Mouse (Mus musculus) T-helper 2 cell (primary cell): ENCODE results near the gene Slc5a2.

Source experiments
- in situ Hi-C: fragments of 300-600 bp; cut with MboI, MseI; formaldehyde crosslinking; loops from one replicate; pipeline ENCODE4 v1.15.1; 2025; ENCODE audit warnings: high pct_unique_total_duplicates

Gene Slc5a2

GRCm38 (mm10) chr7:128265411-128265810, at the start of gene Slc5a2:
Gene Slc5a2, plus strand, starts transcription at chr7:128265657.
- in situ Hi-C loops = no loop called here

GRCm38 (mm10) chr7:128219952-128220351, 45.5 kb upstream of the Slc5a2 start:
- in situ Hi-C loops = no loop called here

GRCm38 (mm10) chr7:128220936-128221335, 44.5 kb upstream of the Slc5a2 start:
- in situ Hi-C loops = no loop called here

- in situ Hi-C loops = no loop called here
Observed at GRCm38 (mm10) chr7:128231741-128232140, 33.7 kb upstream of the Slc5a2 start.

GRCm38 (mm10) chr7:128234796-128235195, 30.7 kb upstream of the Slc5a2 start:
- in situ Hi-C loops = no loop called here

- in situ Hi-C loops = no loop called here
Observed at GRCm38 (mm10) chr7:128235481-128235880, 30.0 kb upstream of the Slc5a2 start.

GRCm38 (mm10) chr7:128236426-128236825, 29.0 kb upstream of the Slc5a2 start:
- in situ Hi-C loops = no loop called here

GRCm38 (mm10) chr7:128236856-128237592, 28.4 kb upstream of the Slc5a2 start, which contains the start of gene Armc5:
Gene Armc5, plus strand, starts transcription at chr7:128237342.
- in situ Hi-C loops = no loop called here

GRCm38 (mm10) chr7:128237593-128237926, 27.9 kb upstream of the Slc5a2 start:
- in situ Hi-C loops = no loop called here

- in situ Hi-C loops = no loop called here
Observed at GRCm38 (mm10) chr7:128237927-128238778, 27.3 kb upstream of the Slc5a2 start, which contains the start of gene 9130023H24Rik. Gene 9130023H24Rik, minus strand, starts transcription at chr7:128238031.

GRCm38 (mm10) chr7:128238991-128239390, 26.5 kb upstream of the Slc5a2 start:
- in situ Hi-C loops = no loop called here

GRCm38 (mm10) chr7:128240131-128240784, 25.2 kb upstream of the Slc5a2 start:
- in situ Hi-C loops = loop anchor here (5.0 to 10.0 kb wide), 2 partner anchors 107 to 385 kb away; no protein-coding TSS in a partner anchor

- in situ Hi-C loops = loop anchor here (5.0 to 10.0 kb wide), 2 partner anchors 105 to 382 kb away; no protein-coding TSS in a partner anchor
Observed at GRCm38 (mm10) chr7:128242331-128242730, 23.1 kb upstream of the Slc5a2 start.

GRCm38 (mm10) chr7:128243921-128244320, 21.5 kb upstream of the Slc5a2 start:
- in situ Hi-C loops = loop anchor here (5.0 to 10.0 kb wide), 2 partner anchors 103 to 381 kb away; no protein-coding TSS in a partner anchor

- in situ Hi-C loops = loop anchor here (5.0 to 10.0 kb wide), 2 partner anchors 103 to 380 kb away; no protein-coding TSS in a partner anchor
Observed at GRCm38 (mm10) chr7:128244410-128245025, 20.9 kb upstream of the Slc5a2 start.

- in situ Hi-C loops = loop anchor here (10.0 kb wide), 1 partner anchor 379 kb away; no protein-coding TSS in a partner anchor
Observed at GRCm38 (mm10) chr7:128245547-128245946, 19.9 kb upstream of the Slc5a2 start.

- in situ Hi-C loops = loop anchor here (10.0 kb wide), 1 partner anchor 378 kb away; no protein-coding TSS in a partner anchor
Observed at GRCm38 (mm10) chr7:128246496-128247391, 18.7 kb upstream of the Slc5a2 start, which contains the start of gene Tgfb1i1. Gene Tgfb1i1, plus strand, starts transcription at chr7:128246812.

GRCm38 (mm10) chr7:128247443-128247842, 18.0 kb upstream of the Slc5a2 start:
- in situ Hi-C loops = loop anchor here (10.0 kb wide), 1 partner anchor 377 kb away; no protein-coding TSS in a partner anchor

- in situ Hi-C loops = loop anchor here (10.0 kb wide), 1 partner anchor 376 kb away; no protein-coding TSS in a partner anchor
Observed at GRCm38 (mm10) chr7:128248081-128249042, 17.1 kb upstream of the Slc5a2 start.
